Mouse (Mus musculus) thymus, adult 2 months (tissue): ENCODE measurements at regions not wholly inside any gene's neighbourhood (a gene's known extent, or its start where the extent isn't known, plus 50 kb on each side); places are given as distances from the start of the nearest gene placed in this dataset.

Source experiments
- CTCF ChIP-seq: fragments of 200-500 bp; IDR thresholded peaks from 2 replicates; pipeline ENCODE4 v1.5.1; 2012; ENCODE audit warnings: mild to moderate bottlenecking, control low read depth, low read length, moderate library complexity, borderline replicate concordance; ENCODE audit not compliant: control insufficient read depth, poor library complexity, insufficient read depth; ENCODE audit errors: extremely low read depth
- POLR2A ChIP-seq: fragments of 200-500 bp; IDR thresholded peaks from 2 replicates; pipeline ENCODE4 v1.6.1; 2012; ENCODE audit warnings: mild to moderate bottlenecking, low read length, control low read depth, moderate library complexity; ENCODE audit not compliant: control insufficient read depth, poor library complexity, insufficient read depth; ENCODE audit errors: extremely low read depth

DNA sequence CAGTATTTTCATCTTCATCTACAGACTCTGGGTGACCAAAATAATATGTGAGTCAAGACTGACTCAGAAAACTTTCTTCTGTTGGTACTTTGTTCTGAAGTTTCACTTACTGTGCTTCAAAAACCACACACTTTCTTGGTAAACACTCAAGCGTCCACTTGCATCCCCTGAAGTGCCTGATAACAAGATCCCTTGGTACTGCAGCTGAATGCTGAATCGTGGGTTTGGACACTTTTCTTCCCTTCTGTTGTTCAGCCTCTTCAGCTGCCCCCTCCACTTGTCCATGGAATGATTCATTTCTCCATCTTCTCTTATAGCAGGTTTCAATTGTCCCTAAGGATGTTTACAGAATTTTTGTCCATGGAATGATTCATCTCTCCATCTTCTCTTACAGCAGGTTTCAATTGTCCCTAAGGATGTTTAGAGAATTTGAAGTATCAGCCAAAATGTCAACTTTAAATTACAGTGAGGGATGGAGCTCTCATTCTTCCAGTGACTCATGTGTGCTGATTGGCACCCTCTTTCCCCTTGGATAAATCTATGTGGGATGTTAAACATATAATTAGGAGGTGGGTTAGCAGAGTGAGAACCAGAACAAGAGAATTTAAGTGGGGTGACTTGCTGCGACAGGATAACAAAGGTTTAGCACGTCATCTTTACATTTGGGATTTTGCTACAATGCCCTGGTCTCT, 57.7 kb upstream of the Pdk4 start:
- no peak for TF ChIP-seq CTCF
- TF ChIP-seq POLR2A = no peak
